Mouse (Mus musculus) cerebellum, adult 11 months (tissue): ENCODE data around the gene Piezo1.

Experiments
- DNase-seq: peaks from one replicate; pipeline ENCODE4 v3.0.0; 2022

Gene Piezo1

DNA sequence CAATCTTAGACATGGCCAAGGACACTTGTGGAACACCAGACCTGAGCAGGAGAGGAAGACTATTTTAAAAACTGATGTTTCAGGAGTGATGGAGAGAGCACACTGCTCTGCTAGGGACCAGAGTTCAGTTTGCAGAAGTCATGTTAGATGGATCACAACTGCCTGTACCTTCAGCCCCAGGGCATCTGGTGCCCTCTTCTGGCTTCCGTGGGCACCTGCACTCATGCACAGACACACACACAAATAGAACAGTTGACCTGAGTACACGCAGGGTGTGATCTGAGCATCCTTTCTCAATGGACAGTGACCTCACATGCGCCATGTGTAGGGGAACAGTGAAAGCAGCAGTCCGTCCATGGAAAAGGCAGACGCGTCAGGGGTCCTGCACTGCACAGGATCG is 67.3 kb downstream of the Piezo1 start:
- no peak for DNase-seq

DNA sequence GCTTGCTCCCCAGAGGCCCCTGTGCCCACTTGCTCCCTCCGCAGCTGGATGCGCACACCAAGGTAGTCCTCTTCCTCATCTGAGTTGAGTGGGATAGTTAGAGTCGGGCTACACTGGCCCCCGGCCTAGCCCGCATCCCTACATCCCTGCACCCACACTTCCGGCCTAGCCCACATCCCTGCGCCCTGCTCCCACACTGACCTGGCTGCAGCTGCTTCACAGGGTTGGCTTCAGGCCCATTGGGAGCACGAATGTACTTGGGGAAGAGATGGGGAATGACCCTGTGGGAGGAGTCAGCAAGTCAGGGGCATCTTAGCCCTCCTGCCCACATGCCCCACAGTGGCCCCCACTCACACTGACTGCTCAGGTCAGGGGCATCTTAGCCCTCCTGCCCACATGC is 68.7 kb downstream of the Piezo1 start:
- DNase-seq = no peak

DNA sequence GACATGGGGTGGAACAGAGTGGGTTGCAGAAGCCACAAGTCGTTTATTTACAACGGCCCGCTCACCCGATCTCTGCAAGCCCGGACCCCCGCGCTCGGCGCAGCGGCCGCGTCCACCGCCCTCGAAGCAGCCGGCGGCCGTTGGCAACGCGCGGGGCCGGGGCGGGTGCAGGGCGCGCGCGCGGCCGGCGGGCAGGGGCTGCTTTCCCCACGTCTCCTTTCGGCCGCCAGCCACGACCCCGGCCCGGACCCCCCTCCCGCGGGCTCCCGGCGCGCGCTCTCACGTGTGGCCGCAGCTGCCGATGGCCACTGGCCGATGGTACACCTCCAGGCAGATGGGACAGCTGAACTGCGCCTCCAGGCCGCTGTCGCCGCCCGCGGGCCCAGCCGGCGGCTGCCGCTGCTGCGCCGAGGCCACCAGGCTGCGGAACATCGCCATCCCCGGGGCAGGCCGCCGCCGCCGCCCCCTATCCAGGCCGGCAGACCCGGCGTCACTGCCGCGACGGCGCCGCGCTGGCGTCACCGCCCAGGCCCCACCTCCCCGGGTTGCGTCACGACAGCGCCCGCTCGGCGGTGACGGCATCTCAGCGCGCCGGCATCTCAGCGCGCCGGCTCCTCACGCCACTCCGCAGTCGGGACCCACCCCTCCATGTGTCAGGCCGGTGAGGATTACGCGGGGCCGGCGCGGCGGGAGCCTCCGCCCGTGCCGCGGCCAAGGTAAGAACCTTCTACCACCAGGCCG is 75.4 kb downstream of the Piezo1 start, which contains the start of the genes Rnf166 and Ctu2:
Gene Rnf166, minus strand, starts transcription at position 485 of the 741 bp plus-strand sequence.
Gene Ctu2, plus strand, starts transcription at position 564 of the 741 bp plus-strand sequence.
- peak; percentile 87 for DNase-seq

DNA sequence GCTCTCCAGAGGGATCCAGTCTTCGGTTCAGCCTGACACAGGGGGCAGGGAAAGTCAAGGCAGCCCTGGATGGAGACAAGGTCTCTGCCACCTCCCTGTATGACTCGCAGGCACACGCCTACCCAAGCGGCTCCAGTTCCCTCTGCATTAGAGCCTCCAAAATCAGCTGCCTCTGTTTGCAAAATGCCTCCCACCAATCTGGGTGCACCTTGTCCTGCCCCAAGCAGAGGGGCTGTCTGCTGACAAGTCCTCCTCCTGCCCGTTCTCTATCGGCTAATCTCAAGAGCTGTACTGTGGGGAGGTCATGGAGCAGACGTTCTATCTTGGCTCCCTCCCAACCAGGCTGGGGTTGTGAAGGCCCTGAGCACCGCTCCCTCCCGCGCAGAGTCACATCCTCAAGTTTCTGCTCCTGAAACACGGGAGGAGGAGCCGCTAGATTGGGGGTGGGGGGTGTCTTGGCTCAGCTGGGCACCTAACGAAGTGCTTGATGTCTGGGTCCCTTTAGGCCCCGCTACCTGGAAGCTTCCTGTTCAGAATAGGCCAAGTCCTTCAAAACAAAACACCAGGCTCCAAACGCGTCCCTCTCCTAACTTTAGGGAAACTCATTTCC is 76.1 kb downstream of the Piezo1 start:
- peak; percentile 49 for DNase-seq

DNA sequence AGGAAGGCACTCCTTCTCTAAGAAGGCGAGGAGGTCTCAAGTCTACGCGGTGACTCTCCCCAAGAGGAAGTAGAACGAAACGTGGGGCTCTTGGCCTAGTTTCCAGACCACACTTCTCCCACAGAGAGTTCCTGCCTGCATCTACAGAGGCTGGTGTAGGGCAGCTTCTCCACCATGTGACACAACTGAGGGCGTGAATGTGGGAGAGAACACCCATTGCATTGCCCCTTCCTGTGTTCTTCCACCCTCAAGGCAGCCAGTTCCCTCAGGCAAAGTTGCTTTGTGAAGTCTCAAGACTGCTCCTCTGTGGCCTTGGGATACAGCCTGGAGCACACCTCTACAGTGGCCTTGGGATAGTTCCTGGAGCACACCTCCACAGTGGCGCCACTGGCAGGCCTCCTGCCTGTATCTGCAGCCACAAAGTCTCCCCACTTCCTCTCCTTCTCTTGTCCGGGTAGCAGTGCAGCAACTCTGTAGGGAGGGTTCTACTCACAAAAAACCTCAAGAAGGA is 77.2 kb downstream of the Piezo1 start:
- DNase-seq = no peak

DNA sequence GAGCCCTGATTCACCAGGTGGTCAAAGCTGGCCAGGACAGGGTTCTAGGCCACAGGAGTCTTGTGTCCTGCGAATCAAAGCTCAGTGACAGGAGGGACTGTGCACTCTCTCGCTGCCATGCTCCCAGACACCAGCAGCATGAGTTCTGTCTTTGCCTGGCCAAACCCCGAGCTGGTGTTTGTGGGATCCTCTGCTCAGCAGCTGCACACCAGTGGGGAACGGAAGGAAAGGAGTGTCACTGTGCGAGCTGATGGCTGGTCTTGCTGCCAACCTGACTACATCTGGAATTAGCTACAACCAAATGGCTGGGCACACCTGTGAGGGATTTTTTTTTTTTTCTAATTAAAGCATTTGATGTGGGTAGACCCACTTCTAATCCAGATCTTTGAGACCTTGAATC is 80.4 kb downstream of the Piezo1 start:
- no peak for DNase-seq

DNA sequence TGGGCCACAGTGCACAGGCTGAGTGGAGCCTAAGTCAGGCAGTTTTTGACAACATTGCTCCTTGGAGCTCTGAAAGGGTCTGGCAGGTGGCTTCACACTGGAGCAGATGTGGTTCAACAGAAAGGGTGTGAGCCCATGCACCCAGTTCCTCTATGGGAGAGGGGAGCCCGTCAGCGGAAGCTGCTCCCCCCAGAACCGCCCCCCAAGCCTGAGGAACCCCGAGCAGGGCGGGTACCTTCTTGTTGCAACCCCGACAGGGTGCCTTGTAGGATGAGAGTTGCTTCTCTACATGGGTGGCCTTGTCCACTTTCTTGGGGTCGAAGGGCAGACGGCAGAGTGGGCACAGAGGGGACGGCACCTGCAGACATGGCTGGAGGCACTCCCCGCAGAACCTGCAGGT is 81.2 kb downstream of the Piezo1 start:
- DNase-seq = no peak

DNA sequence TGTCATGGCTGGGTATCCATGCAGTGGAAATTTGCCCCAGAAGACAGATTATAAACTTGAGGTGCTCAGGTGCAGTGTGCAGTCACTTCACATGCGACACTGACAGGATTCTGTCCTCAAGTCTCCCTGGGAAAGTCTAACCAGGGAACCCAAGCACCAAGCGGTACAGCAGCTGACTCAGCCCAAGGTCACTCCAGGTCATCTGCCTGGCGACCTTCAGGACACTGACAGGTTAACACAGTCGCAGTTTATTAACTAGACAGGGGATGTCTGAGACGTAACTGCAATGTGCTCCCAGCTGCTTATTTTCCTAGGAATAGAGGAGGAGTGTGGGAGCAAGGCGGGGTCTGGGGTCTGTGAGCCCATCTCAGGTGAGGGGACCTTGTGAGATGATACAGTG is 81.7 kb downstream of the Piezo1 start:
- DNase-seq = no peak

DNA sequence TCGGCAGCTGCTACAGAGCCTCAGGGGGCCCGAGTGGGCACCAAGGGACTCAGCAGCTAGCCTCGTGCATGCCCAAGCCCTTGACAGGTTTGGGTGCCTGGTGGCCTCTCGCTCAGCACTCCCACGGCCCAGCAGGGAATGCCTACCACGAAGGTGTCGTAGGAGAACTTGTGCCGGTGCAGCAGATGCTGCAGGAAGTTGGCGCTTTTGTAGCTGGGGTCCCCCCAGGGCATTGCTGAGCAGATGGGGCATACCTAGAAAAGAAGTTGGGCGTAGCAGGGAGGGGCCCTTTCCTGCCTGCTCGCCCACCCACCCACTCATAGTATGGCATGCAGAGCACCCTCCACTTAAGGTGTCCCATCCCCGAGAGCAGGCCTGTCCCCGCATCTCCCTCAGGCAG is 83.3 kb downstream of the Piezo1 start:
- DNase-seq = no peak

DNA sequence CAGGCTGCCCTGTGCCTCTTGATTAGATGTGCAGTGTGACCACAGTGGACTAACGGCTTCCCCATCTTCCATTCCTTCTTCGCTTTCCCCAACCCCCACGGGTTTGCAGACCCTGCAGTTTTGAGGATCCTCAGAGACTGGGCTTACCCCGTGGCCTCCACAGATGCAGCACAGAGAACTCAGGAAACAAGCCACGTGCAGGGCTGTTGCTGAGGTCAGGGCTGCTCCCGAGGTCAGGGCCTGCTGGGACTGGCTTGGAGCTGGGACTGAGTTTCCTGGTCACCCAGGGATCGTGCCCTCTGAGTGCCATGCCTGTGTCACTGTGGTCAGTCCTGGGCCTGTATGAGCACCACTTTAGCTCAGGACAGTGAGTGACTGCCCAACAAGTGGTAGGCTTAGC is 86.1 kb downstream of the Piezo1 start:
- no peak for DNase-seq

DNA sequence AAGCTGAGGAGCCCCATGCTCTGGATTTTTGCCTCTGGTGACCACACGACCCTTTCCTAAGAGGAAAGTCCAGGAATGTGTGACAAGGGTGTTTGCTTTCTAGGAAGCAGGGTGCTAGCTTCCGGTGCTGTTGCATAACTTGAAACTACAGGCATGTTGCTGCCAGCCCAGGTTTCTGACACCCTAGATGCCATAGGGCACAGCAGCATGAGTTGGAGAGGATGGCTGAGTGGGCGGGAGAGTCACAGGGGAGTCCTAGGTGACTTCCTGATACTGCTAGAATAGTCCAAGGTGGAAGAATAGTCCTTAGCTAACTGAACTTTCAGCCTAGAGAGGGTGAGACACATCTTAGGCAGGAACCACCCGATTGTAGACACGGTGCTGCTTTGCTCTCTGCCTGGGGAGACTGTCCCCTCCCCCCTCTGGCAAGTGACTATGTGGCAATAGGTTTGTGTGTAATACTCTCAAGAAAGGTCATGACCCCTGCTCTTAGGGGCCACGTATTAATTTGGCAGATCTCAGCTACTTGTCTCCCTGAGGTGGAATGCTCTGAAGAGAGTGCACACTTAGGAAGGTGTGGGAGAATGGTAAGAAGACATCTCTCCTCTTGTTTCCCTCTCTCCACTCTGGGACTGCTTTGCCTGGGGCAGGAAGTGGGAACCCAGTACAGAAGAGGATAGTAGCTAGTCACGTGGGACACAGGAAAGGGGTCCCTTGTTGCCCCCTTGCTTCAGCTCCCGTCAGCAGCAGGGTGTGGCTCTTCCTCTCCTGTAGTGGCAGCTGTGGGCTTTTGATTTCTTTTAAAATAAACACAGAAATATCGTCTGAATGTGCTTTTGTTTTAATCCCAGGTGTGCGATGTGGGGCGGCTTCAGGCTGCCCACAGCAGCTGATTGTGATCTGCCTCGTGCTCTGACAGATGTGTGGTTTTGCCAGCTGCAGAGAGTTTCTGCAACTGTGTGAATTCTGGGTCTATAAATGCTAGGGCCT is 87.2 kb downstream of the Piezo1 start:
- DNase-seq = no peak

DNA sequence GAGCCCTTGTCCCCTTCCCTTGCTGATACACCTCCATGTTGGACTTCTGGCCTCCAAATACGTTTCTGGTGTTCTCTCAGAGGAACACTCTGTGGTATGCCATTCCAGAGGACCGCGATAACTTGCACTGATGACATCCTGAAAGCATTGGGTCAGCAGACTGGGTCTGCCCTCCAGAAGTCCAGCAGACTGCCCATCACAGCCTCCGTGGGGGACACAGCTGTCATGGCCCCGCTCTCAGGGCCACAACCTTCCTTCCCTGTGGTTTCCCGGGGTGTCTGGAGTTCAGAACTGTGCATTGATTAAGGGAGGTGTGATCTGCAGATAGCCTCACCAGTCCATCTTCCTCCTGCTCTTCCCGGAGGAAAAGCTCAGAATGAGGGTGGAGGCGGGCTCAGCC is 88.6 kb downstream of the Piezo1 start:
- no peak for DNase-seq

DNA sequence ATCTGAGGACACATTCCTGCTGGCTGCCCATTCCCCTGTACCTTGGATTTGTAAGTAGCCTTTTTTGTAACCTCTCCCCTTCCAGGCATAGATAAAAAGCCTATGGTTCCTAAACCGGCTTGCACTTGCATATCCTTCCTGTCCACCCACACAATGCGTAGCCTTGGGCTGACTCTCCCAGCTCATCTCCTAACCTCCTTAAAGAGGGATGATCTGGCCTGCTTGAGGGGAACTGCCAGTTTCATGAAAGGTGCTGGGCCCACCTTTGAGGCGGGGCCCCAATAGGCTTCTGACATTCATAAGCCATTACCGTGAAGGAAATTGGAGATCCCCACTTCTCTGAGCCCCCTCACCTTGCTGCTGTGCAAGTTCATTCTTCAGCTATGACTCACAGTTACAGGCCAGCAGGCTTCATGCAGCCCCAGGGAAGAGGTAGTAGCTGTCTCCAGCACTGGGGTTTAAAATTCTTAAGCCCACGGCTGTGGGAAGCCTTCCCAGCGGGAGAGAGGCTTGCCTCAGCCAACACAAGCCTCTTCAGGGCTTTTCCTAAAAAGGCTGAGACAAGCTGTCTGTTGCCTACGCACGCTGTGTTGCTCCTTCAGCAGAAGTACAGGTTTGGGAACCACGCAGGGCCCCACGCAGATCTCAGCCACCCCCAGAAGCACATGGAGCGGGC is 89.5 kb downstream of the Piezo1 start:
- DNase-seq = no peak

DNA sequence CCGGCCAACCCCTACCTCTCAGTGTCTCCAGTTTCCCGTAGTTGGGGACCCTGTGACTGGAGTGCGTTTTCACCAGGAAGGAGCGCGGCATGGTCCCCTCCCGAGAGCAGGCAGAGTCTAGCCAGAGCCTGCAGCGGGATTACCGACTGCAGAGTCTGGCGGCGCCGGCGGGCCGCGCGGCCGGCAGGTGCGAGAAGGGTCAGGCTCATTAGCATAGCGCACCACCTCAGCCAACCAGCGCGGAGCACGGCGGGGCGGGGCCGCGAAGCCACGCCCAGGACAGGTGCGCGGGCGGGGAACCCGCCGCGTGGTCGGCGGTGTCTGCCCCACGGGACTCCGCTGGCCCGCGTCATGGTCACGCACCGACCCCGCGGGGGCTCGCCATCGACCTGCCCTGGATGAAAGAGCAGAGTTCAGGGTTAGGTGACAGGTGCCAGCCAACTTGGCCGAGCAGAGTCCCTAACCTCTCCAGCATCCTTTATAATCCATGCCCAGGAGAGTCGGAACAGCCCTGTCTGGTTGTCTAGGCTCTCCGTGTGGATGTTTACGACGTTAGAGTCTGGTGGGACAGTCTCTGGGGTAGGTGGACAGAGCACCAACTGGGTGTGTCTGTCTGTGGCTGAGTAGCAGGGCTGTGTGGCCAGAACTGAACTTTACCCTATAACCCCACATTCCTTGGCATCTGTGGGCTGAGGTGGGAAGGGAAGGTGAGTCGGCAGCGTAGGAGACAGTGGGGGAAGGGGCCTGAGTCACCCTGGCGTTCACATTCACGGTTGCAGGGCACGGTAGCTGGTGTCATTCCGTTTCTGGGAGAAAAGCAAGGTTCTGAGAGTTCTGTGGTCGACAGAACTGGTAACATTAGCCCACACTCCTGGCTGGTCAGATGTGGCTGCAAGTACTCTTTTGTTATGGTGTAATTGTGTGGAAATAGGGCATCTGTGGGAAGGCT is 90.3 kb downstream of the Piezo1 start, which contains the start of gene Snai3:
Gene Snai3, minus strand, starts transcription at position 210 of the 949 bp plus-strand sequence.
- DNase-seq = peak; percentile 66

DNA sequence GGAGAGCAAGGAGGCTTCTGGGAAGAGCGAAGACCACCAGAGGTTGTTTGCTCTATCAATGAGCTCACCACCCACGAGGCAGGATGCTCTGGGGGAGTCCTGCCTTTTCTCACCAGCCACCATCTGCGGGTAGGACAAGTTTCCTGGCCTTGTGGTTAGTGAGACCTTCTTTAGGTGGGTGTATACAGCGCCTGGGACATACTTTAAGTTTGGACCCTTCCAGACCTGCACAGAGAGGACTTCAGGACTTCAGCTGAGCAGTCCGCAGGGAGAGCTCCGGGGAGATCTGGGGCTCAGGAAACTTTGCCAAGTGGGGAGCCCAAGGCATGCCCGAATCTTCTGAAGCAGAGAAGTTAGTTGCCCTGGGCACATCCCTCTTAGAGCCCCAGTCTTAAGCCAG is 91.1 kb downstream of the Piezo1 start:
- no peak for DNase-seq

DNA sequence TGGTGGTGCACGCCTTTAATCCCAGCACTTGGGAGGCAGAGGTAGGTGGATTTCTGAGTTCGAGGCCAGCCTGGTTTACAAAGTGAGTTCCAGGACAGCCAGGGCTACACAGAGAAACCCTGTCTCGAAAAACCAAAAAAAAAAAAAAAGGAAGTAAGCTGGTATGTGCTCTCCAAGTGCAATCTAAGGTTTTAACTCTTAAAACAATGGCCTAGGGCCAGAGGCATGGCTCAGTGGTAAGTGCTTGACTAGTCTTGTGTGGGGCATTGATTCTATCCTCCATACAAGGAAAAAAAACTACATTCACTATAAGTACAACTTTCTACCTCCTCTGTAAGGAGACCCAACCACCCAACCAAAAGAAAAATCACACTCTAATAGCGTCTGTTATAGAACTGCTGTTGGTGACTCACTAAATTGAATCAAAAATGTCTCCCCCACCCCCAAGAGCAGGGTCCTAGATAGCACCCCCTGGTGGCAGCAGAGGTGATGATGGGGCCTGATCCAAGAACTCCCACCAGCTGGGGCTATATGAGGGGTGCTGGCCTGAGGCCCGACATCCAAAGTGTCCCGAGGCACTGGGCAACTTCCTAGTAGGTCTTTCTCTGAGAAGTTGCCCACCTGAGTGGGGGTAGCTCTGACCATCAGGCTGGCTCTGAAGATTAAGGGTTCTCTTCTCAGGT is 91.8 kb downstream of the Piezo1 start:
- DNase-seq = no peak

DNA sequence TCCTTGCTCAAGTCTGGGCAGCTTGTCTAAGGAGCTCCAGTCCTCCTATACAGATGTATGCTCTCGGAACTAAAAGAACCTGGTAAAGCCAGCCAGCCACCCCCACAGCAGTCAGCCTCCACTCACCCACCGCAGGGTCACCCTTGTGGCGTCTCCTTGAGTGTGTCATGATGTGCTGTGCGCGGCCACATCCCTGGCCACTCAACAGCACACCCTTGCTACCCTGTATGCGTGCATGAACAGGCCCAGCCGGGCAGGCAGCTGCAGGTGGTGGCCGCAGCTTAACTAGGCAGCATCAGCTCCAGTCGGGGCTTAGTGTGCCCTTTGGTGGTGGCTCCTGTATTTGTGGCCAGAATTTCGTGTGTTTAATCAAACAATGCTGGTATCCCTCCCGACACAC is 94.0 kb downstream of the Piezo1 start:
- no peak for DNase-seq

DNA sequence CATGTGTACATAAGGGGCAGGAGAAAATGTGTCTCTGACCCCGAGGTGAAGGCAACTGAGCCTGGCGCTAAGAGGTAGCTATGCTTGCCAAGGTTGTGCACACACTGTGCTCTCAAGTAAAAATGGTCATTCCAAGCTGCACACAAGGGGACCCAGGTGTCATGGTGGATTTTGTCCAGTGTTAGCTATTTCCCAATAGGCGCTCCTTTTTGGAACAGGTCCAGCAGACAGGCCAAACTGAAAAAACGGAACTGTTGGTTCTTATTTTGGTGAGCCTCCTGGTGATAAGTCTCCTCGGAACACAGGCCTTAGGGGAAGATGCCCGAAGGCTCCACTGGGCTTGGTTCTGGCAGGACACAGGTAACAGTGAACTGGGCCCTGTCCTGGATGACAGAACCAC is 96.7 kb downstream of the Piezo1 start:
- DNase-seq = no peak

DNA sequence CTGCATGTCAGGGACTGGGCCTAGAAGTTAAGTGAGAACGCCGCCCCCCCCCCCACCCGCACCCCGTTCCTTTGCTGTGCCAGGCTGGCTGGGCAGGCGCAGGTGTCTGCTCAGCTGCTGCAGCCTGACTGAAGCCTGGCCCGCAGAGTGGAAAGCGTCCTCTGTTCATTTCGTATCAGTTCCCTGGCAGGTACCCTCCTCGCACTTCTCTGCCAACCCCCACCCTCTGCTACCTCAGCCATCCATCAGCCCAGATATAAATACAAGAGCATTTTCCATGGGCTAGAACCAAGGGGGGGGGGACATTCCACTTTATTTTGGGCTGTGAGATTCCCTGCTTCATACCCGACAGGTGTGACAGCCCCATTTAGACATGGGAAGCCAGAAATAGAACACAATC is 99.0 kb downstream of the Piezo1 start:
- DNase-seq = no peak

DNA sequence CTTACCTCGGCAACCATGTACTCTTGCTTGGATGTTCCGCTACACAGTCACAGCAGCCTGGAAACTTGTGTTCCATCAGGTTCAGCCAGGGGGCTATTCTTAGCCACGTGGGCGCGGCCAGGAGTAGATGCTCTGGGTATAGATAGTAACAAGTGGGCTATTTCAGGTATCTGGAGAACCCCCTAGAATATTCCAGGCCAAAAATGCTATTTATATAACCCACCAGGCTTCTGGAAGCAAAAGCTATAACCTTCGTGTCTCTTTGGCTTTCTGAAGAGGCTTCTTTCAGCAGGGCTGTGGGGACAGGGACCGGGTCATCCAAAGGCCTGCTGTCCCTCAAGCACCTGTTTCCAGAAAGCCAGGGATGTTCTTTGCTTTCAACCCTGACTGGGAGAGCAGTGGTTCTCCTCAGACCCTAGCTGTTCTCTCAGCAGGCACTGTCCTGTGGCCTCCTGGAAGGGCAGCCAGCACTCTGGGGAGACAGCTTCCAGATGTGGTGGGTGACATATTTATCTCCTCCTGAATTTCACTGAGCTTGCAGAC is 99.9 kb downstream of the Piezo1 start:
- DNase-seq = no peak
